Mouse (Mus musculus) embryonic facial prominence, embryonic 14.5 days (tissue): ENCODE data around the gene Gtf3a. TPM values are rescaled to one million over a fixed set of nuclear protein-coding genes. Genes with fewer than 3 reads are reported as not detected.

Experiments
- ATAC-seq: fragments of 200-750 bp; cut with Nextera tagmentation; 2 replicates; pipeline ENCODE4 v1.8.0; 2017; ENCODE audit warnings: low read depth, moderate number of reproducible peaks, moderate TSS enrichment
- DNase-seq: peaks from one replicate; pipeline ENCODE4 v3.0.0-alpha.2; 2015; ENCODE audit warnings: low spot score
- H3K27ac ChIP-seq: fragments of 300-500 bp; sonication (generic); replicated peaks from 2 replicates; pipeline ENCODE4 v1.5.1; 2014; ENCODE audit warnings: low read depth, mild to moderate bottlenecking, low read length, moderate library complexity
- H3K27me3 ChIP-seq: fragments of 300-500 bp; sonication (generic); replicated peaks from 2 replicates; pipeline ENCODE4 v1.6.1; 2014; ENCODE audit warnings: low read length; ENCODE audit not compliant: control insufficient read depth, insufficient read depth
- H3K36me3 ChIP-seq: fragments of 300-500 bp; sonication (generic); 2 replicates; pipeline ENCODE4 v1.6.1; 2014; ENCODE audit warnings: low read length, mixed read lengths; ENCODE audit not compliant: control insufficient read depth, insufficient read depth
- H3K4me1 ChIP-seq: fragments of 300-500 bp; sonication (generic); 2 replicates; pipeline ENCODE4 v1.6.1; 2014; ENCODE audit warnings: antibody characterized with exemption, low read length; ENCODE audit not compliant: control insufficient read depth, insufficient read depth
- H3K4me2 ChIP-seq: fragments of 300-500 bp; sonication (generic); 2 replicates; pipeline ENCODE4 v1.6.1; 2014; ENCODE audit warnings: low read depth, mild to moderate bottlenecking, low read length, moderate library complexity, mixed read lengths
- H3K4me3 ChIP-seq: fragments of 300-500 bp; sonication (generic); 2 replicates; pipeline ENCODE4 v1.5.1; 2014; ENCODE audit warnings: low read depth, mild to moderate bottlenecking, low read length
- H3K9ac ChIP-seq: fragments of 300-500 bp; sonication (generic); 2 replicates; pipeline ENCODE4 v1.6.1; 2014; ENCODE audit warnings: low read depth, mild to moderate bottlenecking, low read length, moderate library complexity, mixed read lengths
- H3K9me3 ChIP-seq: fragments of 300-500 bp; sonication (generic); 2 replicates; pipeline ENCODE4 v1.6.1; 2016; ENCODE audit warnings: low read length; ENCODE audit not compliant: control insufficient read depth
- WGBS: fragments of 180-500 bp; shearing (Covaris S2); extraction: QIAGEN DNeasy Blood & Tissue Kit; methylation state at CpG from one replicate; pipeline ENCODE4 v1.1.7; 2014; 5-methylcytosine and 5-hydroxymethylcytosine counted together
- polyA plus RNA-seq: library from polyadenylated mRNA; unstranded; fragments of >200 nt; fragmentation: Nextera tagmentation; extraction: Ambion mirVana; gene quantifications from 2 replicates; pipeline ENCODE4 v1.2.1, GENCODE M21; 2014

Gene Gtf3a
- polyA plus RNA-seq, 1 experiment from 2014 or later, result 86.0 TPM

- peak; percentile 70 for DNase-seq
- WGBS, result 7% methylated on average over 8 of the region's 8 CpGs
- no peak for ATAC-seq
These were observed 34.8 kb downstream of the Gtf3a start for GRCm38 (mm10) chr5:146983216-146983615.

GRCm38 (mm10) chr5:146985725-146986433, 37.4 kb downstream of the Gtf3a start:
- ATAC-seq, result no peak
- Histone ChIP-seq H3K4me3 (no peak overlapping the region), H3K4me2 (no peak overlapping the region), H3K9me3 (no peaks in the 10 kb centered on the region), H3K9ac (no peak overlapping the region), H3K27me3 (peaks cover 3% of the 10 kb centered on the region; the same call in 1 of the 2 replicates), H3K4me1 (no peaks in the 10 kb centered on the region), H3K36me3 (no peaks in the 10 kb centered on the region), H3K27ac (no peak overlapping the region)
- DNase-seq, result no peak
- 63% methylated on average over 21 of the region's 21 CpGs for WGBS

More at GRCm38 (mm10) chr5:146983216-146983615, 34.8 kb downstream of the Gtf3a start:
- Histone ChIP-seq H3K9ac (no peak overlapping the region), H3K27ac (no peak overlapping the region), H3K4me2 (no peak overlapping the region), H3K4me1 (no peaks in the 10 kb centered on the region), H3K9me3 (no peaks in the 10 kb centered on the region), H3K36me3 (no peaks in the 10 kb centered on the region), H3K4me3 (no peak overlapping the region), H3K27me3 (peaks cover 3% of the 10 kb centered on the region; the same call in 1 of the 2 replicates)

- H3K27me3 ChIP-seq, result peaks cover 3% of the 10 kb centered on the region; the same call in 1 of the 2 replicates
- H3K27ac ChIP-seq, result no peak overlapping the region
- no peaks in the 10 kb centered on the region for H3K9me3 ChIP-seq
- no peak overlapping the region for H3K4me3 ChIP-seq
- WGBS, result 76% methylated on average over 10 of the region's 10 CpGs
- no peak overlapping the region for H3K9ac ChIP-seq
- ATAC-seq (no peak), DNase-seq (peak; percentile 30)
- H3K4me2 ChIP-seq, result no peak overlapping the region
- no peaks in the 10 kb centered on the region for H3K4me1 ChIP-seq
- H3K36me3 ChIP-seq, result no peaks in the 10 kb centered on the region
These were observed 39.1 kb downstream of the Gtf3a start for GRCm38 (mm10) chr5:146987588-146987987.

- WGBS, result 73% methylated on average over 5 of the region's 5 CpGs
- Histone ChIP-seq H3K9me3 (no peaks in the 10 kb centered on the region), H3K36me3 (no peaks in the 10 kb centered on the region), H3K4me2 (no peak overlapping the region), H3K4me3 (no peak overlapping the region), H3K4me1 (no peaks in the 10 kb centered on the region), H3K27ac (no peak overlapping the region), H3K9ac (no peak overlapping the region), H3K27me3 (peaks cover 3% of the 10 kb centered on the region; the same call in 1 of the 2 replicates)
- DNase-seq (no peak), ATAC-seq (no peak)
These were observed 40.6 kb downstream of the Gtf3a start for GRCm38 (mm10) chr5:146989051-146989450.

- H3K27me3 ChIP-seq, result no peaks in the 10 kb centered on the region
- H3K4me3 ChIP-seq, result no peak overlapping the region
- ATAC-seq, result no peak
- no peak overlapping the region for H3K27ac ChIP-seq
- H3K4me2 ChIP-seq, result no peak overlapping the region
- H3K9me3 ChIP-seq, result no peaks in the 10 kb centered on the region
- H3K4me1 ChIP-seq, result no peaks in the 10 kb centered on the region
- DNase-seq, result no peak
- H3K36me3 ChIP-seq, result no peaks in the 10 kb centered on the region
- no peak overlapping the region for H3K9ac ChIP-seq
- WGBS, result 70% methylated on average over 8 of the region's 8 CpGs
These were observed 45.1 kb downstream of the Gtf3a start for GRCm38 (mm10) chr5:146993509-146993908.

GRCm38 (mm10) chr5:146994973-146995372, 46.5 kb downstream of the Gtf3a start:
- Histone ChIP-seq H3K27ac (no peak overlapping the region), H3K4me3 (no peak overlapping the region), H3K9me3 (no peaks in the 10 kb centered on the region), H3K27me3 (no peaks in the 10 kb centered on the region), H3K4me2 (no peak overlapping the region), H3K9ac (no peak overlapping the region), H3K36me3 (no peaks in the 10 kb centered on the region), H3K4me1 (no peaks in the 10 kb centered on the region)
- DNase-seq, result no peak
- ATAC-seq, result no peak
- 63% methylated on average over 6 of the region's 6 CpGs for WGBS

- H3K4me3 ChIP-seq, result no peak overlapping the region
- H3K9ac ChIP-seq, result no peak overlapping the region
- H3K36me3 ChIP-seq, result no peaks in the 10 kb centered on the region
- no peak overlapping the region for H3K4me2 ChIP-seq
- no peaks in the 10 kb centered on the region for H3K27me3 ChIP-seq
- no peak overlapping the region for H3K27ac ChIP-seq
- H3K9me3 ChIP-seq, result no peaks in the 10 kb centered on the region
- ATAC-seq, result no peak
- WGBS, result 83% methylated on average over 7 of the region's 7 CpGs
- no peaks in the 10 kb centered on the region for H3K4me1 ChIP-seq
- DNase-seq, result no peak
These were observed 48.4 kb downstream of the Gtf3a start for GRCm38 (mm10) chr5:146996812-146997211.

- no peak for ATAC-seq
- Histone ChIP-seq H3K36me3 (no peaks in the 10 kb centered on the region), H3K27me3 (no peaks in the 10 kb centered on the region), H3K4me2 (no peak overlapping the region), H3K9ac (no peak overlapping the region), H3K27ac (no peak overlapping the region), H3K4me3 (no peak overlapping the region), H3K9me3 (peaks cover 3% of the 10 kb centered on the region; the same call in 1 of the 2 replicates), H3K4me1 (no peaks in the 10 kb centered on the region)
- WGBS, result 92% methylated on average over 12 of the region's 12 CpGs
- DNase-seq, result no peak
These were observed 50.3 kb downstream of the Gtf3a start for GRCm38 (mm10) chr5:146998802-146999201.

GRCm38 (mm10) chr5:147001312-147001711, 52.9 kb downstream of the Gtf3a start:
- ATAC-seq (no peak), DNase-seq (no peak)
- WGBS, result 85% methylated on average over 4 of the region's 4 CpGs
- Histone ChIP-seq H3K4me2 (no peak overlapping the region), H3K36me3 (no peaks in the 10 kb centered on the region), H3K27me3 (no peaks in the 10 kb centered on the region), H3K4me1 (no peaks in the 10 kb centered on the region), H3K27ac (no peak overlapping the region), H3K9ac (no peak overlapping the region), H3K4me3 (no peak overlapping the region), H3K9me3 (peaks cover 3% of the 10 kb centered on the region; the same call in 1 of the 2 replicates)
